Mouse (Mus musculus): ENCODE measurements at regions not wholly inside any gene's neighbourhood (a gene's known extent, or its start where the extent isn't known, plus 50 kb on each side); places are given as distances from the start of the nearest gene placed in this dataset.

DNA sequence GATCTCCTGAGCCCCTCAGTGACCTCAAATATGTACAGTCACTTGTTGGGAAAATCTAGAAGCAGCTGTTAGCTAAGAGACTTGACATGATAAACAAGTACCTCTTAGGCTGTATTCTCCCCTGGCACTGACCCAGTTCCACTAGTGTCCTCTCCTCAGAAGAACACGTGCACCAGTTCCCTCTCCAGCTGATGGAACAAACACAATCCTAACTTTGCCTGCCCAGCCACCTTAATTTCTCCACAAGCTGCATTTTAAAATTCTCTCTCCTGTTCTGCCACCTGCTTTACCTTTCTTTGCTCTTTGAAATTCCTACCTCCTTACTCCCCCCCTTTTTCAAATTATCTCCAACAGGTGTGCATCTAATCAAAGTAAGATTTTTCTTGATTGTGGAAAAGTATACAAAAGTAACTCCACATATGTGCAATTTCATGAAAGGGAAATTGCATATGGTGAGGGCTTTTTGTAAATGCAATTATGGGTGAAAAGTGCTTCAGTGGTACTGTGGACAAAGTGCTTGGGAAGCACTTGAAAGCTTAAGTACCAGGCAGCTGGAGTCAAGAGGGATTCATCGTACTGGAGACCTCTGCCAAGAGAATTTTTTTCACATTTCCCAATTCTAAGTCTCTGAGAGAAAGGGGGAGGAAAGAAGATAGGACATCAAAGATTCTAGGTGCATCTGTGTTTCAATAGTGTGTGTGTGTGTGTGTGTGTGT, 590.7 kb upstream of the Acvr2a start:
- no peak for ATAC-seq (ENCODE audit: low TSS enrichment)

DNA sequence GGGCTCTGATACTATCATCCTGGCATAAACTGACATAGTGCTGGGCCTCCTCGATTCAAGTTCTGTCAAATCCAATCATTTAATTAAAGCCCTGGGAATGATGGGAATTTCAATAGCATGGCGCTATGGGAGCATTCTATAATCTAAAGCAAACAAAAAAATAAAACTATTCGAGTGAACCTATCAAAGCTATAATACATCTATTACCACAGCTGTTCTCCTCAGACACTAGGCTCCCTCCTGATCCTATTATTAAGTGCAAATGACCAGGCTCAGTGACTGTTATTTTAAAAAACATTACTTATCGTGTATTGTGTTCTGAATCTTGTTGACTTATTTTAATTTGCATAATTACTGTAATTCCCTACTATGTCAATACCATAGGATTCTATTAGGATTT, 563.7 kb upstream of the Acvr2a start:
- ATAC-seq (ENCODE audit: low TSS enrichment) = no peak

DNA sequence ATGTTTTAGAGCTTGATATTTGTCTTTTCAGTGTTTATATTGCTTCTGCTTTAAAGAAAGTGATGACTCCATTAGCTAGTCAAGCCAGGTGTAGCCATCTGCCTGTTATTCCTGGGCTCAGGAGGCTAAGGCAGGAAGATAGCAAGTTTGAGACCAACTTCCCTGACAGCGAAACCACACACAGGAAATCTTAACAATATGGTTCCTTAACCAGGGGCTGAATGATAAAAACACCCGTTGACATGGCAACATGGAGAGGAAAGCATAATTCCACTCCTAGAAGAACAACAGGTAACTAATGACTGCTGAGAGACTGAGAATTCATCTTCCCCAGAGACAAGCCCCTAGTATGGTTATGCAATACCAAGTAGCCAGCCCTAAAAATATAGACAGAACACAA, 553.6 kb upstream of the Acvr2a start:
- ATAC-seq (ENCODE audit: low TSS enrichment) = no peak

All from frontal cortex, adult (tissue).